Mouse (Mus musculus): ENCODE data around the gene Iqgap2.

Iqgap2 gene

DNA sequence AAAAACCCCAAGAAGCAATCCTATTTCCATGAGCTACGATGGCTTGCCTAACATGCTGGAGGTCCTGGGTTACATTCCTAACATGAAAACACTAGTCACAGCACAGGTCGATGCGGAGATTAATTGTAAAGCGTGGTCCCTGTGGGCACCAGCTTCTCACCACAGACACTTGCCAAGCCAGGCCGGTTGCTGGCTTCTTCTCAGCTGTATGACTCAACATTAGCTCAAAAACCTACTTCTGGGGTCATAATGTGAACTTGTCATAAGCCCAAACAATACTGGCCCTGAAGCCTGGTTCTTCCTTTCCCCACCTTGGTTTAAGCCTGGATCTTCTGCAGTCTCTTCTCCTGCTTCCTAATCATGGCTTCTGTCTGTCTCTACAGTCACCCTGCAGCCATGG lies 306.8 kb downstream of the Iqgap2 start:
- DNase-seq (ENCODE audit: low read depth, low spot score), result peak; percentile 73

DNA sequence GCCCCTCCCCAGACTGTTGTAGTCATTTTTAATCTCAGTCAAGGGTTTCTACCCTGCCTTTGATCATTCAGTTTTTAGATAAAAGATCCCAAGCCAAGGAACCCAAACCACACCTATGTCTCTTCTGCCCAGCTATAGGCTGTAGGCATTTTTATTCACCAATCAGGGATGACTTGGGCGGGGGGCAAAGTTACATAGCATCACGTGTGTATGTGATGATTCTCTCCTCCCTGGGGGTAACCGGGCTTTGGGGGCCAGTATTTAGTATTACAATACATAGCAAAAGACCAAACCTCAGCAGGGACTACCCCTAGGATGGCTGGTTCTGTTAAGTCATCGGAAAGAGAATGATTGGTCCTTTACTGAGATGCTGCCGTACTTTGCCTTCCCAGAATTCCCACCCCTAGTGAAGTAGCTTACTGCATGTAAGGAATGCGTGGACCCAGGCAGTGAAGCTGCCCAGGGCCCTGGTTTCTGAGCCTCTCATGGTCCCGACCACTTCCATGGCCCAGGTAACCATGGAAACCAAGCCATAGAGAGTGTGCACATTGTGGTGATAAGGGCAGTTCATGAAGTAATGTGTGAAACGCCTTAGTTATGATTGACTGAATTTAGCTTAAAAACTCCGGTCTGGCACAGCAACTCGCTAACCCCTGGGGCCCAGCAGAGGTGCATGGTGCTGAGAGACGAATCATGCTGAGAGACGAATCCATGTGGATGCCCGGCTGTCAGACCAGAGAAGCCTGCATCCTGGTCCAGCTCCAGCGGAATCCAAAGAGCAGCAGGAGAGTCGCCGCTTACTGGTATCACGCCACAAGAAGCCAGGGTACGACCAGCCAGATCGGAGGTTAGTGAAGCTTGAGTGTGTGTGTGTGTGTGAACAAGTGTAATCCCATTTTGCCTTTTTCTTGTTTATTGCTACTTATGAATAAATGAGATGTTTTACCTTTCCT lies 308.2 kb downstream of the Iqgap2 start:
- no peak for DNase-seq (ENCODE audit: low read depth, low spot score)

DNA sequence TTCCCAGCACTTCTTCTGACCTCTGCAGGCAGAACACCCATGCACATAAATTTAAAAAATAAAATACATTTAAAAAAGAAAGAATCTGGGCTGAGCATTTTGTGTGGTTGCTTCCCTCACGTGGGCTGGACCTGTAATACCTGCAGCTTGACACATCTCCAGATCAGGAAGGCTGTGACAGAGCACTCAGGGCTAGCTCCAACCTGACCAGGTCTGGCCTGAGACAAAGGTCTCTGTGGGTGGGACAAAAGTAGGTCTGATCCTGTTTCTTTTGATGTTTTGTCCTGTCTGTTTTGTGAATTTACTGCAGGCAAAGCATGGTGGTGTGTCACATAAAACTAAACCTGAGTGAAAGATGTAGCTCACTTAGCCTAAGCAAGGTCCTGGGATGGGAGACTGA lies 309.9 kb downstream of the Iqgap2 start:
- DNase-seq (ENCODE audit: low read depth, low spot score), result no peak

DNA sequence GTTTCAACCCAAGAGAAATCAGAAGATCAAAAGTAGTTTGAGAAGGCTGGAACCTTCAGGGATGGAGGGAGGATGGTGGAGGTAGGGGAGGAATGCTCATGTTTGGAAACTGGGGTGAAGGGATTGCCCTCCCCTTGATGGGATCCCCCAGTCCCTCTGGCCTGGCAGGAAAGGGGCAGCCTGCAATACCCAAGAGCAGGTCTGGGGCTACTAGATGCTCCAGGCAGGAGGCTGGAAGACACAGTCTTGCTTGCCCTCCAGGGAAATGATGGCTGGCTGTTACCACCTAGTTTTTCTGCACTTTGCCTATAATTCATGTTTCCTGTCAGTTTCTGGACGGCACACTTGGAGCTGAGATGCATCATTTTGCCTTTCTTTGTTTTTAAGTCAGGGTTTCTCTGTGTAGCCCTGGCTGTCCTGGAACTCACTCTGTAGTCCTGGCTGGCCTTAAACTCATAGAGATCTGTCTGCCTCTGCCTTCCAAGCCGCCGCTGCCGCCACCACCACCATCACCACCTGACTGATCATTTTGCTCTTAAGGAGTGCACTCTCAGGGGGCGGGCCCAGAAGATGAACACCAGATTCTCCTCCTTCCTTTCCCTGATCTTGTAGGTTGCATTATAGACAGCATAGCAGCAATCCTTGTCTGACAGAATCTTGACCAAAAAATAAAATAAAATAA lies 313.6 kb downstream of the Iqgap2 start:
- DNase-seq (ENCODE audit: low read depth, low spot score), result peak; percentile 28
